Mouse (Mus musculus): Measurements from ENCODE around the gene Grik3.

DNA sequence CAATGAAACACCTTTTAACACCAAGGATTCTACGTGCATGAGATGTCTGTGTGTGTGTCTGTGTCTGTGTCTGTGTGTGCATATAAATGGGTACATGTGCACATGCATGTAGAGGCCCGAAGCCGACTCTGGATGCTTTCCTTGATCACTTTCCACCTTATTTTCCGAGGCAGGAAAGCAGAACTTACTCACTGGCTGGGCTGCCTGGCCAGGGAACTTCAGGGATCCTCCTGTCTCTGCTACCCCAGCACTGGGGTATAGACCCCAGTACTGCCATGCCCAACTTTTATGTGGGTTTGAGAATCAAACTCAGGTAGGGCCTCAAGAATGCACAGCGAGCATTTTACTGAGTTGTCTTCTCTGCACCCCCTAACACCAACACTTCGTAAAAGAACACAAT, 240.3 kb downstream of the Grik3 start:
- TF ChIP-seq EP300 (IDR thresholded peaks at IDR 0.05; ENCODE audit: low read depth in 1 of 2, low read length in 2 of 2) (no peak), MAX (IDR thresholded peaks at IDR 0.05; ENCODE audit: low read length) (no peak), ZNF384 (IDR thresholded peaks at IDR 0.05; ENCODE audit: low read depth, low read length) (no peak), MAFK (IDR thresholded peaks at IDR 0.05; ENCODE audit: borderline replicate concordance, low read depth, low read length) (no peak), MEF2A (IDR thresholded peaks at IDR 0.05; ENCODE audit: extremely low read depth, insufficient replicate concordance, low read depth, low read length, poor library complexity, severe bottlenecking) (no peak), SMC3 (IDR thresholded peaks at IDR 0.05; ENCODE audit: low read depth, low read length) (no peak), CTCF (IDR thresholded peaks at IDR 0.05 in 2 of 3, conservative IDR thresholded peaks at IDR 0.05 in 1 of 3; ENCODE audit: control insufficient read depth in 1 of 3, insufficient read depth in 1 of 3, low read depth in 2 of 3, low read length in 3 of 3, poor library complexity in 1 of 3, severe bottlenecking in 1 of 3) (no peak)

All from MEL (cell line).